Mouse (Mus musculus) lung, postnatal 25 days (tissue): ENCODE results near the gene Foxp1.

Source experiments
- DNase-seq: peaks from one replicate; pipeline ENCODE4 v3.0.0; 2022; ENCODE audit warnings: low spot score

The Foxp1 gene

DNA sequence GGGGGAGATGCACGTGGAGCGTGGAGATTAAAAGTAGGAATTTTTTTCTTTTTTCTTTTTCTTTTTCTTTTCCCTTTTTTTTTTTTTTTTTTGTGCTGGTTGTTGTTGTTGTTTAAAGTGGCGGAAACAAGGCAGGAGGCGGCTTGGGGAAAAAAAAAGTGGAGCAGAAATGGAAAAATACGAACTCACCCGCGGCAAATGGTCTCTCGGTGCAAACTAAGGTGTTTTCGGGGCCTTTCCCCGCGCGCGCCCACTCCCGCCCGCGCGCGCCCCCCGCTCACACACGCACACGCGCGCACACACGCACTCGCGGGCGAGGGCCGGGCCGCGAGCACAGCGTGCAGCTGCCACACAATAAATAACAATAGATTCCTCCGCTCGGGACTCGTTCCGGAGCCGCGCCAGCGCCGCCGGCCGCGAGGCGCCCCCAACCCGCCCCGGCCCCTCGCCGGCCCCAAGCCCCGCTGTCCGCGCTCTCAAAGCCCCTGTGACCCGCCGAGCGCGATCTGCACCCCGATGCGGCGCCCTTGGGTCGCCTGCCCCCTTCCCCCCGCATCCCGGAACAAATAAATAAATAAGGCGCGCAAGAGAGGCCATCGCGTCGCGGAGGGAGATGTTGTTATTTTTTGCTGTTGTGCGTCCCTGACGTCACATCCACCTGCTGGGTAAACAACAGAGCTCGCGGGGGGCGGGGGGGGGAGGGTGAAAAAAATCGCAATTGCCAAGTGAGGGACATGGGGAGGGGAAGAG lies at the start of gene Foxp1:
Gene Foxp1, minus strand, starts transcription at position 363 of the 750 bp plus-strand sequence.
- DNase-seq, result peak; percentile 76

DNA sequence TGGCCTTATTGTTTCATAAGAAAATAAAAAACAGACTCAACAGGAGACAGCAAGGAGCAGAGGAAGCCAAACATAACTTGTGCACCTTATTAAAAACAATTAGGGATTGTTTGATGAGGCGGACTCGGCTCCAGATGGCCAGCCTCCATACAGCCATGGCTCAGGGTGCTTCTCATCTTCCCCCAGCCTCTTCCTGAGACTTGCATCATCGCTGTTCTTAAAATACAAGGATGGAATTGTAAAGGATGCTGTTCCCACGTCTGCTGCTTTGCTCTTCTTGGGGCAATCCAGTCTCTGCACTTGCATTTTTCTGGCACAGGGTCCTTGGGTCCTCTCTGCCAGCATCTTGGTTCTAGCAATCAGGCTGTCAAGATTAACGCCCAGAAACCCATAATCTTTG lies 49.5 kb upstream of the Foxp1 start:
- DNase-seq, result no peak

DNA sequence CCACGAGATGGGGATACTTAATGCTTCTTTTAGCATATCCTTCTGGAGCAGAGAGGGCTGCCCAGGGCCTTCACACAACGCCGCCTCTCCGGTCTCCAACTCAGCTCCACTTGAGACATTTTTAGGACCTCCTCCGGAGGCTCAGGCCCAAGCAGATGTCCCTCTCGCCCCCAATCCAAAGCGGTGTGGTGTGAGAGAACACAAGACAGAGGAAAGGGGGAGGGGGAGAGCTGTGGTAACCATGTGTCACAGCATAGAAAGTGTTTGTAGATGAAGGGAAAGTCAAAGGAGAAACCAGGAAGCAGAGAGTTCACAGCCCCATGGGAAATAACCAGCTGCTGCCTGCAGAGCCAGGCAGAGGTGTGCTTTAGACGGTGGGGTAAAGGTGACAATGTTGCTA lies 44.4 kb upstream of the Foxp1 start:
- no peak for DNase-seq

DNA sequence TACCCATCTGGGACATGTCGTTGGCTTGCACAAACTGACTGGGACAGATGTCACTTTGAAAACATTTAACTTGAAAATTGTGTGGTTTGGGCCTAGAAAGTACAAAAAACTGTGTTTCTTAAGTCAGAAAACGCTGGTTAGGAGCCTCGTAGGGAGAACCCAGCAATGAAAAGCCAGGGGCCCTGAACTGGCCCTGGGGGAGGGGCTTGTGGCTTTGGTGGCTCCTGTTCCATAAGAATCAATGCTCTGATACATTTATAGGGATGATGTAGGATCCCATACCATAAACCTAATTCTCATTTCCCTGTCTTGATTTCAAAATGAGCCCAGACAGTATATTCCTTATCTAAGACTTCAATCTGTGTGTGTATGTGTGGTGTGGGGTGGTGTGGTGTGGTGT lies 42.2 kb upstream of the Foxp1 start:
- DNase-seq, result no peak

DNA sequence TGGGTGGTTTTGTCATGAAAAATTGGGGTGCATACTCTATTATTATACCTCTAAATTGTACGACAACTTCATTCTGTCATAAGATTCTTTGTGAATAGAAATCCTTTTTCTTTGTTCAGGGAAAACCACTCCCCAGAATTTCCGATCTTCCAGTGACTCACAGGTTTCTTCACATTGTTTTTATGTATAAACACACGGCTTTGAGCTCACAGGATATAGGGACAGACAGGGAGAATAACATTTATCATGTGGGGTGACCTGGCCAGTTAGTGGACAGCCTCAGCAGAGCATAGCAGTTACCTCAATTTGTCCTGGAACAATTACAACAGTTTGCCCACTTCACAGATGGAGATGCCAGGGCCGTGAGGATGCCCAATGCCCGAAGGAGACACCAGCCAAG lies 34.4 kb upstream of the Foxp1 start:
- no peak for DNase-seq

DNA sequence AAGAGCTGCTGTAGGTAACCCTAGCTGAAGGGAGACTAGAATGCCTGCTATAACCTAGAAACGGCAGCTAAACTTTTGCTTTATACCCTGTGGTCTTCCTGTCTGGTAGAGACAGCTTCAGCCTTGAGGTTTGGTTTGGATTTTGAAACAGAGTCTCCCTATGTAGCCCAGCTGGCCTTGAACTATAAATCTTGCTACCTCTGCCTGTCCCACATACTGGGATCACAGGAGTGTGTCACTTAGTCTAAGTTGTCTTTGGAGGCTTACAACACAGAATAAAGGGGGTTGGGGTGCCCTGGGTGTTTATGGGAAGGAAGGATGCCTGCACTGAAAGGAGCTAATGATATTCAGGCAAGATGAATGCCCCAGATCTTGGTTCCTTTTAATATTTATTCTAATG lies 30.3 kb upstream of the Foxp1 start:
- DNase-seq, result no peak

DNA sequence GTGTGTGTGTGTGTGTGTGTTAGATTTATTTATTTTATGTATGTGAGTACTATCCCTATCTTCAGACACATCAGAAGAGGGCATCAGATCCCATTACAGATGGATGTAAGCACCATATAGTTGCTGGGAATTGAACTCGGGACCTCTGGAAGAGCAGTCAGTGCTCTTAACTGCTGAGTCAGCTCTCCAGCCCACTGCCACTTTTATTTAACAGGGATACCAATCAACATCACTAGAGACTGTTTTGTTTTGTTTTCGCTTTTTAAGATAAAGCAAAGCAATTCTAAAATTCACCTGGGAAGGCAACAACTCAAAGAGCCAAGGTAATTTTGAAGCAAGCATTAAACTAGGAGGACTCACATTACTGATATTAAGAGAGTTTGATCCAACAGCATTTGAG lies 23.9 kb upstream of the Foxp1 start:
- no peak for DNase-seq

DNA sequence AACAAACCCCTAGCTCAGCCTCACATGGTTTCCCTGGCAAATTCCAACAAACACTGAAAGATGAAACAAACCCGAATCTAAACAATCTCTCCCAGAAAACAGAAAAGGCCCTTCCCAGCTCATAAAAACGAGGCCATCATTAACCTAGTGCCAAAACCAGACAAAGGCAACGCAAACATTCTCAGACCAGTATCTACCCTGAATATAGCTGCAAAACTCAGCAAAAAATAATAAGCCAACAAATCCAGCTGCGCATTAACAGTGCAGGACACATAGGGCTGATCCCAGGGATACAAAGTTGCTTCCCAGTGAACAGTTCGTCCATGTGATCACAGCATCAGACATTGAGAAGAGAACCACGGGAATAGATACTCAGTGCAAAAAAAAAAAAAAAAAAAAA lies 22.9 kb upstream of the Foxp1 start:
- no peak for DNase-seq

DNA sequence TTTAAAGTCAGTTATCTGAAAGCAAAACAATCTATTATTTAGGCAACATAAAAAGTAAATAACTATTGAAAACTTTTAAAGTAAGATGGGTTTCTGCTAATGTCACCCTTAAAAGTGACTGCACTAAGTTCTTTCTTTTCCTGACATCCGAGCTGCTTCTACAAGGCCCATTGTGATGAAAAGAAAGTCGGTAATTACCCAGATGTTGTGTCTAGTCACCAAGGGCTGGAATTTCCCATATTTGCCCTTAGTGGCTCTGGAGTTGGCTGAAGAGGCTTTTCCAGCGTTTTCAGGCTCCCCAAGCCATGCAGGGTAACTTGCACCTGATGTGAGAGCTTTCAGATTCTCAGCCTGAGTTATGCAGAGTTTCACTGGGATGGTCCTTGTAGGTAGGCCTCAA lies 18.6 kb upstream of the Foxp1 start:
- DNase-seq, result no peak

DNA sequence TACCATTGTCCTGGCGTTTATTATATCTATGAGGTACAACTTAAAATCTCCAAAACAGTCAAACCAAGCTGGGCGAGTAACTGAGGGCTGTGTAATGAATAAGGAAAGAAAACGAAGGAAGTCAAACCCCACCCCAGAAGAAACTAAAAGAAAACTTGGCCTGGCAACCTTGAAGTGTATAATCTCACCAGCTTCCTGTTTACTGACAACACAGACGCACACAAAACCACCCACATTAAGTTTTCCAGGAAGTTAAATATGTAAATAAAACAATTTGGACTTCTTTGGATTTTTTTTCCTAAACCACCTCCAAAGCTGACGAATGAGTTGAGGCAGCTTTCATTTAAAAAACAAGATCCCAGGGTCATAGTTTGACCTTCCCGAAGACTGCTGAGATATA lies 18.1 kb upstream of the Foxp1 start:
- peak; percentile 27 for DNase-seq

DNA sequence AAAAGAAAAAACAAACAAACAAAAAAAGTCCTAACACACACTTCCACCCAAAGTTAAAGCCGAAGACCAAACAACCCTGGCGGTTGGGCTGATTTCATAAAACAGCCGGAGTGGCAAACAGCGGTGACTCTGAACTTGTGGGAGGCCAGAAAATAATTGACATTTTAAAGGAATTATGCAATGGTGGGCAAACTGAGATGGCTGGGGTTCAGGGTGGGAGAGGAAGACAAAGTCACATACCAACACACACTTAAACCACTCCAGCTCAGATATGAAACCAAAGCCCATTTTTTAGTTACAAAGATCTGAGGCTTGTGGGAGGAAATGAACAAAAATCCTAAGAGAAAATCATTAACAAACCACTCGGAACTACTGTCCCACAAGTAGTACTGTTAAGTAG lies 17.6 kb upstream of the Foxp1 start:
- DNase-seq, result no peak

DNA sequence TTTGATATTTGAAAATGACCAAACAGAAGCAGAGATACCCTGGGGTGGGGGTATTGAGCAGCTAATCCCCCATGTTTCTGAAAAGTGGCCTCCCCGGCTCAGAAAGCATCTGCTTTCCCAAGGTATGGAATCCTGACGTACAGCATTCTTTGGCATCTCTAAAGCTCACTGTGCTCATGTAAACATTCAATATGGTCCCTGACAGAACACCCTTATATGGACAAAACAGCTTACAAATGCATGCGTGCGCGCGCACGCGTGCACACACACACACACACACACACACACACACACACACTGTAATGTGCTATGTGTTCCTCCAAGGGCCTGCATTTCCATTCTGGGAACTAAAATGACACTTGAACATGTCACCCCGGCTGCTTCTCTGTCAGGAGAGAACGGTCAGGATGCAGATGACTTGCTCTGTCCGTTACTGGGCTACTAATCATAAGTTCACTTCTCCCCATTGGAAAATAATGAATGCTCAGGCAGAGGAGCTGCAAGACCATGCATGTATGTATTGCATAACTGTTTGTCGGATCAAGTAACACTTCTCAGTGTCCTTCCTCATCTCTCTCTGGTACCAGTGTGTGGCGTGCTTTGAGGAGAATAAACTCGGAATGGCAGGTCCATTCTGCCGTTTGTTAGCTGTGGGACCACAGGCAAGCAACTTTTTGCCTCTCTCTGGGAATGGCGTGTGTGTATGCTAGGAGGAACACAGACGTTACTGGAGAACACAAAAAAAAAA lies 15.8 kb upstream of the Foxp1 start:
- no peak for DNase-seq

DNA sequence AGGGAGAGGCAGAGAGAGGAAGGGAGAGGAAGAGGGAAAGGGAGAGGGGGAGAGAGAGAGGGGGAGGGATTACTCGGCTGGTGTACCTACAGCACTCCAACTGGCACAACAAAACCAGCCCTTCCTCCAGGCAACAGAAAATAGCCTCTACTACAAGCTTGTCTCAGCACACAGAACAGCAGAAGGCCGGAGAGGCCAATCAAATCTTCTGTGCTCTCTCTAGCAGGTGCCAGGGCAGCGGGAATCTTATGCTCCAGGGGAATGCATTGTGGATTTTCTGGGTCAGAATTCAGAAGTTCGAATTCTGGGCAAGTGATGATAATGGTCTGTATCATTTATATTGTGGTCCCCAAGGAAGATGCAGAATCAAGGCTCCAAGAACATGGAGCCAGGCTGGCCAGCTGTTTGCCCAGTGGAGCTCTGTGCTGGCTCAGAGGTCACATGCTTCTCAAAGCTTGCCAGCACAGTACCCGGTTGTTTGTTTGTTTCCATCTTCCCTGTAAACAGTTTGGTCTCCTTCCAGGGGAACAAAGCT lies 11.8 kb upstream of the Foxp1 start:
- DNase-seq, result no peak

DNA sequence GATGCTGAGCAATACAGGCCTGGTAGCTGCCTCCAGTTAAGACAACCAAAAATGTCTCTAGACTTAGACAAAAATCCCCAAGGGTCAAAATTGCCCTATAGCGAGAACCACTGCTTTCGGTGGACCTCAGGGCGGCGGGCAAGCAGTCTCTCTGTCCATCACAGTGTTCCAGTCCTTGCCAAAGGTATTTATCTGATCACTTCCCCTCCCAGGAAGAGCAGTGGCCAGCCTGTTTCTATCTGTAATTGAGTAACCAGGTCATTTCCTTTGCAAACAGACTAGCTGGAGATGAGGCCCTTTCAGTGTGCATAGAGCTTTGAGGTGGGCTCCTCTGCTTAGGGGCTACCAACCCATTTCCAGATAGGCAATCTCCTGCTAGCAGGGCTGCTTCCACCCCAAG lies 9.9 kb upstream of the Foxp1 start:
- no peak for DNase-seq

DNA sequence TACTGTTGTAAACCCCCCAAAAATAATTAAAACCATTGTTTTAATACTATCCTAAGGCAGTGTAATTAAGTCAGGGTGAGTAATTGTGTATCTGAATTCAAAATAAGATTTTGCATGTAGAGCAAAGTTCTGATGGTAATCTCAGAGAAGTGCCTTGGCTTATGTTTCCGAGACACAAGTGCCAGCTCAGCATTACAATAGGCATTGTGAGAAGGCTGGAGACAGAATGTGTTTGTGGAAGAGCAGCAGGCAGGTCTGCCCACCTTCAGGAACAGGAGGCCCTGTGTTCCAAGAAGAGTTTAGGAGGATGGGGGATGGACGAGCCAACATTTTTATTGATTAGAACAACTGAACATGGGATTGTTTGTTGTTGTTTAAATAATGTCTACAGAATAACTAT lies 6.5 kb upstream of the Foxp1 start:
- DNase-seq, result no peak

DNA sequence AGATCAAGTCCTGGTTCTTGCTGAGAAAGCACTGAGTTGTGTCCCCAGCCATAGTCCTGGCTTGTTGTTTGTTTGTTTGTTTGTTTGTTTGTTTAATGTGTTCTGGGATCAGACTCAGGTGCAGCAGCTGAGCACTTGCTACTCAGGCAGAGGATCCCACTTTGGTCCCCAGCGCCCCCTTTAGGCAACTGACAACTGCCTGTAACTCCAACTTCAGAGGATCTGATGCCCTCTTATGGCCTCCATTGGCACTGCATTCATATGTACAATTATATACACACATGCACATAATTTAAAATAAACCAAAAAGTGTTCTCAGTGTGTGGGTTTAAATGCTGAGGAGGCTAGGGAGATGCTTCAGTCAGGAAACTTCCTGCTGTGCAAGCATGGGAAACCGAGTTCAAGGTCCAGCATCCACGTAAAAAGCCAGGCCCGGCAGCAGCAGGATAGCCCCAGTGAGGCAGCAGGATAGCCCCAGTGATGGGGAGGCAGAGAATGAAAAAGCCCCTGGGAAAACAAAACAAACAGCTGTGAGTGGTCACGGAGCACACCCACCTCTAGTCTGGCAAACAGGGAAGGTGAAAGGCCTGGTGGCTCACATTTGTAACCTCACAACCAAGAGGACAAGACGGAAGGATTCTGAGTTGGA lies 5.1 kb upstream of the Foxp1 start:
- no peak for DNase-seq

DNA sequence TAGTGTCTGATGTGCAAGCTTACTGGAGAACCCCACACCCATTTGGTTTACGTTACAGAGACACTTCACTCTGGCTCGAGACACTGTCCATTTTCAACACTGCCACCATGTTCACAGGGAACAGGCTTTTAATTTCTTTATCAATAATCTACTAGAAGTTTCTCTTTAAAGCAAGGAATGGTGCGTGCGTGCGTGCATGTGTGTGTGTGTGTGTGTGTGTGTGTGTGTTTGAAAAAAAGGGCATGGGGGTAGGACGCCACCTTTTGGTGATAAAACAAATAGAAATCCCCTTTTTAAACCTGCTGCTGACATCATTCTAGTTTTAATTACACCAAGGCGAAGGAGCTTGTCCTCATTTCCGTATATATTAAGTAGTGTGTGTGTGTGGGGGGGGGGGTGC lies 2.8 kb upstream of the Foxp1 start:
- no peak for DNase-seq

DNA sequence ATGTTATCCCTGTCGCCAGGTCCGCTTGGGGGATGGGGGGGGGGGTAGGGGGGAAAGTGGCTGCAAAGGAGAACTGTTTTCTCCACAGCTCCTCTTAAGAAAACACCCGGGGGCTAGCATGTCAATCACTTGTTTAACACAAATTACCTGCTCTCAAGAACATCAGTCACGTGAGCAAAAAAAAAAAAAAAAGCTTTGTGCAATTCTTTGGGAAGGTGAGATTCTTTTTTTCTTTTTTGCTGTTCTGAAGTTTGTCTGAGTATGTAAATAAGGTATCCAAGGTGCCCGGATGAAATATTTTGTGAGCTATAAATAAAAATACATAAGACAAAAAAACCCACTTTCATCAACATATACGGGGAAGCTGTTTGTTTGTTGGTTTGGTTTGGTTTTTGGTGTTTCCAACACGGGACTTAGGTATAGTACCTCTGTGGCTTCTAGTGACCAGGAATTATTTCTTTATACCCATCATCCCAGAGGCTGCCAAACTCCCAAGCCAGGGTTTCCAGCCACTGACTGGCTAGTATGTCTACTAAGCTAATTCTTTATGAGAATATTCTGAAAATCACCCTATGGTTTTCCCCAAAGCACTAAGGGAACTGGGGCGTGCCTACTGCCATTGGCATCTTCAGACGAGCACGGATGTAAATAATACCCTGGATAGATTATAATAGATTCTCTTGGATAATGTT lies 1.3 kb upstream of the Foxp1 start:
- no peak for DNase-seq

DNA sequence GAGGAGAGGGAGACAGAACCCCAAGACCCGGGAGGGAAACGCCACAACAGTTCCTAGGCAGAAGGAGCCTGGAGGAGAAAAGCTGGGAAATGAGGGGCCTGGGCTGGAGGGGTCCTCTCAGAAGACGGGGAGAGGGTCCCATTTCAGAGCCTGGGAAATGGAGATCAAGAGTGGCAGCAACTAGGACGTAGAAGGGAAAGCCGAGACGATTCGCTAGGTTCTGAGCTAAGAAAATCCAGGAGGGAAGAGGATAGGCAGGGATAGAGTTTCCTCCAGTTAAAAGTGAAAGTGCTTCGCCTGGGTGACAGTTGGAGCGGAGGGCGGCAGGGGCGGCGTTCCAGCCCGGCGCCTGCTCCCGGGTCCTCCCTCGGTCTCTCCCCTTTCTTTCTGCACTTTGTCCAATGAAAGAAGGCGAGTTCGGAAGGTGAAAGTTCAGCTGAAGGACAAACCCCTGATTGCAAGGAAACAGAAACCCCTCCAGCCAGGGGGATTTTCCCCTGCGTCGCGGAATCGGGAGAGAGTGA lies 650 bp upstream of the Foxp1 start:
- peak; percentile 81 for DNase-seq

DNA sequence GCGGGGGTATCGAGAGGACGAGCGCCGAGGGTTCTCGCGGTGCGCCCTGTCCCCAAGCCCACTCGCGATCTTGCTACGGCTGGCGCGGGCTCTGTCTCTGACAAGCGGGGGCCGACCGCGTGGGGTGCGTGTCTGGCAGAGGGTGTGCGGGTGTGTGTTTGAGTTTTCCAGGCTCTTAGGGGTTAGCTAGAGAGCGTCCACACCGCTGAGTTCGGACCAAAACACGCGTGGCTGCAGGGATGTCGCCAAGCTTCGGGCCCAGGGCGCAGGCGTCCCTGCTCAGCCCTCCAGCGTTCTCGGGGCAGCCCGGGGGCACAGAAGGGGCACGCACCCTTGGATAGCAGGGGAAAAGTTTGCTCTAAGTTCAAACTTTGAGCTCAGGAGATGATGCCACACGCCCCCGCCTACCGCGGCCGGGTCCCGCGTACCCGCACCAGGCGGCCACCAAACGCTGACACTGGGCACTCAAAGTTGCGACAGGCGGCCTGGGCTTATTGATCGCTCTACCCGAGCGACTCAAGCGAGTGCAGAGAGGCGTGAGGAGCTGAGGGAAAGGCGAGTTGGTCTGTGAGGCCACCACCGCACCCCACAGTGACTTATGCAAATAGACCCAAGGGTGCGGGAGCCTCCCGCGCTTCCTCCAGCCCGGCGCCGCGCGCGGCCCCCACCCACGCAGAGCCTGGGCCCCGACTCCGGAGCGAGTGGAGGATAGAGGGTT lies 721 bp downstream of the Foxp1 start:
- DNase-seq, result peak; percentile 36

DNA sequence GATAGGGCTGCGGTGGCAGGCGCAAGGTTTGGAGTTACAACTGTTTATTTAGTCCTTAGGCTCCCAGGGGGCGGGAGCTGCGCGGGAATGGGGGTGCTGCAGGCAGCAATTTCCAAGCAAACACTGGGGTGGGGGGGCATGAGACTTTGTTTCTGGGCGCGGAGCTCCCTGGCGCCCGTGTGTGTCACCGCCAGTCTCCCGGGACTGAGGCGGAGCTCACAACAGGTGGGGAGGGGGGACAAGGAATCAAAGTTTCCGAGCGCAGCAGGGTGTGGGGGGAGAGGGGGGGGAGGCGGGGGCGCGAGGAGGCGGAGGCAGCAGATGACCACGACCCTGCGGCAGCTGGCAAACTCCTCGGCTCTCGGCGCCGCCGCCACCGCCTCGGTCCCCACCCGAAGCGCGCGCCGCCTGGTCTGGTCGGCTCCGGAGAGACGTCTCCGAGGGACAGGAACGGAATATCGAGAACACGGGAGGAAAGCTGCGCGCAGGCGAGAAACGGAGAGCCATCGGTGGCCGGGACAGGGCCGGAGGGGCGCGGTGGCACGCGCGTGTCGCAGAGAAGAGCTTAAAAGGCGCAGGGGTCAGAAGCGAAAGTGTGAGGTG lies 1.4 kb downstream of the Foxp1 start:
- peak; percentile 67 for DNase-seq
